Mouse (Mus musculus): ENCODE data around the gene Exoc5. TPM values are rescaled to one million over a fixed set of nuclear protein-coding genes. Genes with fewer than 3 reads are reported as not detected.

Gene Exoc5
- total RNA-seq (2023), result 38.4 and 56.0 TPM in 2 replicates

DNA sequence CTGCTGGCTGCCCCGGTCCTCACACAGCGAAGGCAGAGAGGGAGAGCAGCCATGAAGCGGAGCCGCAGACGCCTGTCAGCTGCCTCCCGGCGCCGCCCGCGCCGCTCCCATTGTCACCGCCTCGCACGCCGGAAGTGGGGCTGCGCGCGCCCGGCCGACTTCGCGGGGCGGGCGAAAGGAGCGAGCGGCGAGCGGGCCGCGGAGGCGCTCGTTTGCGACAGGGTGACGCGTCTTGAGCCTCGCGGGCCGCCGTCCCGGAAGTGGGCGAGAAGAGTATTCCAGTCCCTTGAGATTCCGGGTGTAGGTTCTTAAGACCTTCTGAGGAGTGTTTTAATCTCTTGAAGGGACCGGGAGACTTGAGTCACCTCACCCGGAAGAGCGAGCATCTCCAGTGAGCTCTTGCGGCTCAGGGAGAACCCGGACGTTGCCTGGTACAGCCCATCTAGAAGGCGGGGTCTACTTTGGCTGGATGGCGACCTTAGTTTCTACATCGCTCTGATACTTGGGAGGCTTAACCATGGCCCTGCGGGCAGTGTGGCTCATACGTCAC is at the start of gene Exoc5:
Exoc5 (minus strand) TSS at position 380 of the 550 bp plus-strand sequence.

DNA sequence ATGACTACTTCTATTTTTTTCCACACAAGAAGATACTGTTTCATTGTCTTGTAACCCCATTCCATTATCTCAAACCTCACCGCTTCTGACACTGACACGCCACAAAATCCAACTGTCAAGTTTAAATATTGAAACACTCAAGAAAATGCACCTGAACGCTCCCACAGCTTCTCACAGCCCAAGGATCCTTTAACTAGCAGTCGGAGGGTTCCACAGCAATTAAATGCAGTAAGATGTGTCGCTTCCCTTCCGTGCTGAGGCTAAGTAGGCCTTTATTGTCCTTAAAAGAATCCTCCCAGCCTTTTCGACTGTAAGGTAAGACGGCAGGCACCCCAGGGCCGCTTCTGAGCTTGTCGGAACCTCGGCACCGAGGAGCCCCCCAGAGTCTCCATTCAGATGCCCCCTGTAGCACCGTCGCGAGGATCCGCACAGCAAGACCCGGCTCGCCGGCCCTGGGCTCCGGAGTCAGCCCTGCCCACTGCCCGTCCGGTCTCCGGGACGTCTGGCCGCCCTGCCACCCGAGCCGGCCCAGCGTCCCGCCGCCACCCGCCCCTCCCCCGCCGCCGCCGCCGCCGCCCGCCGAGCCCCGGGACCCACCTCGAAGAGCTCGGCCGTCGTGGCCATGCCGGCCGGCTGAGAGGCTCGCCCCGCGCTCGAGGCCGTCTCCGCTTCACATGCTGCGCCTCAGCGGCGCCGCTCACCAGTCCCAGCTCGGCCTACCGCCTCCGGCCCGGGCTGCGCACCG is 752 bp downstream of the Exoc5 start, which contains the start of gene Ap5m1:
Ap5m1 (plus strand) TSS at position 569 of the 745 bp plus-strand sequence.

Other genes with a start within 250 kb of the Exoc5 start
- gene Ap5m1, start 556 bp downstream of the Exoc5 start, total RNA-seq (2023), result 12.0 and 13.1 TPM in 2 replicates
- 13.9 and 21.2 TPM in 2 replicates for gene Naa30, start 105.6 kb upstream of the Exoc5 start, total RNA-seq (2023)
- not detected in 2 replicates for gene ccdc198, start 178.8 kb upstream of the Exoc5 start, total RNA-seq (2023)

All from neutrophil, adult 65 days (primary cell).